ENCODE assay signal across 23 mouse cellular contexts in genomic region chr7:63817476-63817875, GRCm38 (mm10).
DNase-seq lines count a peak whose midpoint lies in the region; ATAC-seq lines count a peak whose summit lies in the region.
"Had no signal": no experiment of that assay in that cellular context is flagged by ENCODE, and none has a peak within 500 bp of the region (broad histone marks: within the 10 kb centered on the region; RNA-seq: fewer than 3 reads in every experiment).

No protein-coding gene starts in this region.

- H3K36me3 ChIP-seq in forebrain, embryonic 10.5 days (replicated peaks): no peaks in the 10 kb centered on the region
- H3K36me3 ChIP-seq in forebrain, embryonic 11.5 days (ENCODE audit: control insufficient read depth, insufficient read depth, low read length): no peaks in the 10 kb centered on the region
- no peaks in the 10 kb centered on the region for H3K36me3 ChIP-seq in lung, embryonic 16.5 days (ENCODE audit: control insufficient read depth, insufficient read depth, low read length)
- H3K36me3 ChIP-seq: heart, embryonic 12.5 days; hindbrain, embryonic 10.5 days; limb, embryonic 12.5 days; midbrain, embryonic 10.5 days; stomach, embryonic 15.5 days had no signal

- 0 out of 2 replicates have a peak, but pooled peaks cover 5% of the 10 kb centered on the region for H3K4me1 ChIP-seq in forebrain, embryonic 10.5 days
- H3K4me1 ChIP-seq in forebrain, embryonic 11.5 days (replicated peaks; ENCODE audit: control insufficient read depth, insufficient read depth, low read length): no peaks in the 10 kb centered on the region
- no peaks in the 10 kb centered on the region for H3K4me1 ChIP-seq in lung, embryonic 16.5 days (replicated peaks; ENCODE audit: control insufficient read depth, insufficient read depth, low read length)
- H3K4me1 ChIP-seq: midbrain, embryonic 10.5 days; stomach, embryonic 15.5 days had no signal

- no peaks in the 10 kb centered on the region for H3K27me3 ChIP-seq in forebrain, embryonic 10.5 days (ENCODE audit: poor library complexity, severe bottlenecking)
- no peaks in the 10 kb centered on the region for H3K27me3 ChIP-seq in forebrain, embryonic 11.5 days (ENCODE audit: control insufficient read depth, insufficient read depth, low read length)
- H3K27me3 ChIP-seq in lung, embryonic 16.5 days (ENCODE audit: control insufficient read depth, insufficient read depth, low read depth, low read length): no peaks in the 10 kb centered on the region
- H3K27me3 ChIP-seq: heart, embryonic 12.5 days; limb, embryonic 12.5 days; stomach, embryonic 15.5 days had no signal

- H3K9ac ChIP-seq in forebrain, embryonic 11.5 days (ENCODE audit: low read length): no peak overlapping the region
- no peak overlapping the region for H3K9ac ChIP-seq in lung, embryonic 16.5 days (ENCODE audit: low read length)
- H3K9ac ChIP-seq: heart, embryonic 12.5 days; limb, embryonic 12.5 days; liver, postnatal 0 days; stomach, embryonic 15.5 days had no signal

- no peak overlapping the region for H3K4me3 ChIP-seq in forebrain, embryonic 10.5 days
- H3K4me3 ChIP-seq in forebrain, embryonic 11.5 days (ENCODE audit: low read depth, low read length): no peak overlapping the region
- H3K4me3 ChIP-seq in lung, embryonic 16.5 days (ENCODE audit: low read length): no peak overlapping the region
- H3K4me3 ChIP-seq: erythroblast, embryonic 14.5 days; heart, embryonic 12.5 days; hindbrain, embryonic 10.5 days; limb, embryonic 12.5 days; midbrain, embryonic 10.5 days; stomach, embryonic 15.5 days had no signal

- H3K9me3 ChIP-seq in forebrain, embryonic 10.5 days: no peaks in the 10 kb centered on the region
- no peaks in the 10 kb centered on the region for H3K9me3 ChIP-seq in forebrain, embryonic 11.5 days (ENCODE audit: control insufficient read depth, low read length)
- H3K9me3 ChIP-seq in lung, embryonic 16.5 days (ENCODE audit: control insufficient read depth, low read length): no peaks in the 10 kb centered on the region
- H3K9me3 ChIP-seq: heart, embryonic 12.5 days; hindbrain, embryonic 10.5 days; limb, embryonic 12.5 days; midbrain, embryonic 10.5 days; stomach, embryonic 15.5 days had no signal

- no peak overlapping the region for H3K4me2 ChIP-seq in forebrain, embryonic 11.5 days (ENCODE audit: low read depth, low read length, severe bottlenecking)
- no peak overlapping the region for H3K4me2 ChIP-seq in lung, embryonic 16.5 days (ENCODE audit: low read depth, low read length)
- H3K4me2 ChIP-seq: heart, embryonic 12.5 days; limb, embryonic 12.5 days; liver, embryonic 11.5 days; stomach, embryonic 15.5 days had no signal

- 71% methylated on average over 1 of the region's 1 CpGs for WGBS in forebrain, embryonic 10.5 days
- 83% methylated on average over 1 of the region's 1 CpGs for WGBS in forebrain, embryonic 11.5 days
- WGBS in lung, embryonic 16.5 days: 93% methylated on average over 1 of the region's 1 CpGs

- 0 out of 2 replicates have a peak overlapping the region, but pooled peaks have one; percentile 1 for H3K27ac ChIP-seq in forebrain, embryonic 10.5 days
- no peak overlapping the region for H3K27ac ChIP-seq in forebrain, embryonic 11.5 days (ENCODE audit: low read depth, low read length)
- peak overlapping the region; percentile 87; the same call in 1 of the 2 replicates for H3K27ac ChIP-seq in lung, embryonic 16.5 days (ENCODE audit: low read length)
- H3K27ac ChIP-seq: midbrain, embryonic 10.5 days had no signal

- ATAC-seq in forebrain, embryonic 11.5 days (replicated peaks; ENCODE audit: low FRiP score): no peak
- no peak for ATAC-seq in lung, embryonic 16.5 days (ENCODE audit: low read depth)
- 0 out of 2 replicates have a peak, but pooled peaks have one; percentile 2 for ATAC-seq in common myeloid progenitor, adult 5-6 weeks (replicated peaks; ENCODE audit: low read depth, poor library complexity, severe bottlenecking)
- ATAC-seq in megakaryocyte-erythroid progenitor cell, adult 5-6 weeks (replicated peaks; ENCODE audit: low FRiP score, low TSS enrichment, poor library complexity, severe bottlenecking): peak; percentile 16; the same call in 1 of the 2 replicates
- ATAC-seq: forebrain, embryonic 14.5 days; liver, postnatal 0 days; midbrain, embryonic 16.5 days had no signal

- no peak for DNase-seq in forebrain, embryonic 10.5 days (ENCODE audit: extremely low spot score, low spot score)
- DNase-seq in forebrain, embryonic 11.5 days (ENCODE audit: low spot score): no peak
- DNase-seq in lung, adult 18-20 months: no peak
- DNase-seq in adrenal gland, adult 2 months: no peak
- DNase-seq: adrenal gland, postnatal 25 days; cerebellum, adult 11 months; gastrocnemius, postnatal 10 days; heart, postnatal 10 days; kidney, adult 18-20 months; liver, postnatal 0 days; thymus, postnatal 4 days had no signal

Comparison
In these comparisons a context has a peak if more than half of its experiments do, and no peak if none do; other contexts are left out.
1. ATAC-seq: peak in common myeloid progenitor, adult 5-6 weeks (single experiment) and megakaryocyte-erythroid progenitor cell, adult 5-6 weeks (single experiment); none in forebrain, embryonic 11.5 days (single experiment) and lung, embryonic 16.5 days (single experiment).